Mouse (Mus musculus) inflammation-experienced regulatory T-cells, adult 6 months (primary cell): ENCODE results near the gene Adarb2. TPM values are rescaled to one million over a fixed set of nuclear protein-coding genes. Genes with fewer than 3 reads are reported as not detected.

Experiments used
- ATAC-seq: one replicate; pipeline ENCODE4 v1.8.0; 2017
- polyA plus RNA-seq, 3 experiments: library from polyadenylated mRNA; unstranded; fragments of 100-300 nt; shearing (Covaris generic); gene quantifications; one replicate each; pipeline ENCODE4 v1.2.1; 2017

The Adarb2 gene
- polyA plus RNA-seq, 3 experiments from 2014 or later: not detected

GRCm38 (mm10) chr13:8487756-8488434, 285.2 kb downstream of the Adarb2 start:
- no peak for ATAC-seq

- ATAC-seq: no peak
Observed at GRCm38 (mm10) chr13:8493363-8493762, 290.7 kb downstream of the Adarb2 start.

GRCm38 (mm10) chr13:8499551-8499950, 296.9 kb downstream of the Adarb2 start:
- ATAC-seq: no peak

GRCm38 (mm10) chr13:8511069-8511817, 308.6 kb downstream of the Adarb2 start:
- ATAC-seq: no peak

- ATAC-seq: no peak
Observed at GRCm38 (mm10) chr13:8515979-8516715, 313.5 kb downstream of the Adarb2 start.

GRCm38 (mm10) chr13:8519204-8519603, 316.5 kb downstream of the Adarb2 start:
- no peak for ATAC-seq

GRCm38 (mm10) chr13:8525748-8526631, 323.3 kb downstream of the Adarb2 start:
- no peak for ATAC-seq

- no peak for ATAC-seq
Observed at GRCm38 (mm10) chr13:8534265-8535113, 331.8 kb downstream of the Adarb2 start.

GRCm38 (mm10) chr13:8538481-8538880, 335.8 kb downstream of the Adarb2 start:
- ATAC-seq: no peak

- ATAC-seq: no peak
Observed at GRCm38 (mm10) chr13:8538896-8539295, 336.2 kb downstream of the Adarb2 start.

GRCm38 (mm10) chr13:8542684-8543083, 340.0 kb downstream of the Adarb2 start:
- peak; percentile 41 for ATAC-seq

GRCm38 (mm10) chr13:8552242-8552641, 349.6 kb downstream of the Adarb2 start:
- no peak for ATAC-seq

- ATAC-seq: no peak
Observed at GRCm38 (mm10) chr13:8557784-8558183, 355.1 kb downstream of the Adarb2 start.

GRCm38 (mm10) chr13:8560485-8560884, 357.8 kb downstream of the Adarb2 start:
- no peak for ATAC-seq

- ATAC-seq: no peak
Observed at GRCm38 (mm10) chr13:8563161-8563560, 360.5 kb downstream of the Adarb2 start.

- ATAC-seq: no peak
Observed at GRCm38 (mm10) chr13:8567111-8568026, 364.7 kb downstream of the Adarb2 start.

GRCm38 (mm10) chr13:8570269-8570668, 367.6 kb downstream of the Adarb2 start:
- ATAC-seq: no peak

- ATAC-seq: no peak
Observed at GRCm38 (mm10) chr13:8573908-8574307, 371.2 kb downstream of the Adarb2 start.

GRCm38 (mm10) chr13:8584257-8585005, 381.8 kb downstream of the Adarb2 start:
- no peak for ATAC-seq

GRCm38 (mm10) chr13:8587447-8587846, 384.8 kb downstream of the Adarb2 start:
- no peak for ATAC-seq
